Mouse (Mus musculus) myocyte (in vitro differentiated cells): Measurements from ENCODE around the gene Cdhr3. TPM values are rescaled to one million over a fixed set of nuclear protein-coding genes. Genes with fewer than 3 reads are reported as not detected.

Source experiments
- H3K27me3 ChIP-seq: one replicate; pipeline ENCODE4 v1.6.1; 2011; ENCODE audit not compliant: control insufficient read depth, insufficient read depth, insufficient read length
- H3K36me3 ChIP-seq: one replicate; pipeline ENCODE4 v1.6.1; 2011; ENCODE audit not compliant: control insufficient read depth, insufficient read depth
- H3K4me2 ChIP-seq: one replicate; pipeline ENCODE4 v1.6.1; 2011; ENCODE audit warnings: low read depth, control low read depth
- H3K4me3 ChIP-seq: one replicate; pipeline ENCODE4 v1.5.1; 2011; ENCODE audit warnings: mild to moderate bottlenecking, control low read depth, moderate library complexity
- H3K79me2 ChIP-seq: one replicate; pipeline ENCODE4 v1.6.1; 2011; ENCODE audit not compliant: control insufficient read depth, insufficient read depth
- H3ac ChIP-seq: one replicate; pipeline ENCODE4 v1.6.1; 2011; ENCODE audit not compliant: control insufficient read depth, insufficient read length
- CEBPB ChIP-seq: IDR thresholded peaks from 2 replicates; pipeline ENCODE4 v1.6.1; 2011; ENCODE audit warnings: mild to moderate bottlenecking, moderate library complexity; ENCODE audit not compliant: poor library complexity, insufficient read depth, severe bottlenecking
- E2F4 ChIP-seq: IDR thresholded peaks from one replicate; pipeline ENCODE4 v1.6.1; 2011; ENCODE audit warnings: mild to moderate bottlenecking, control low read depth, moderate library complexity; ENCODE audit not compliant: insufficient read depth
- MAX ChIP-seq: IDR thresholded peaks from one replicate; pipeline ENCODE4 v1.6.1; 2011; ENCODE audit warnings: low read depth, mild to moderate bottlenecking, control low read depth
- MYOD1 ChIP-seq, 3 experiments: IDR thresholded peaks; one replicate each; pipeline ENCODE4 v1.6.1; 2011; ENCODE audit warnings: control low read depth in 2 of 3, low read depth in 2 of 3, mild to moderate bottlenecking in 2 of 3, moderate library complexity in 1 of 3; ENCODE audit not compliant: insufficient read length in 2 of 3, control insufficient read depth in 1 of 3
- MYOG ChIP-seq, 3 experiments: IDR thresholded peaks; one replicate each; pipeline ENCODE4 v1.6.1; 2011; ENCODE audit warnings: control low read depth in 2 of 3, low read depth in 2 of 3, mild to moderate bottlenecking in 2 of 3; ENCODE audit not compliant: insufficient read length in 2 of 3, control insufficient read depth in 1 of 3, insufficient read depth in 1 of 3
- POLR2A ChIP-seq: IDR thresholded peaks from one replicate; pipeline ENCODE4 v1.6.1; 2011; ENCODE audit warnings: low read depth, mild to moderate bottlenecking, control low read depth, moderate library complexity; ENCODE audit not compliant: insufficient read length
- POLR2AphosphoS2 ChIP-seq: IDR thresholded peaks from one replicate; pipeline ENCODE4 v1.6.1; 2011; ENCODE audit warnings: low read depth, control low read depth; ENCODE audit not compliant: insufficient read length
- REST ChIP-seq: IDR thresholded peaks from one replicate; pipeline ENCODE4 v1.6.1; 2011; ENCODE audit warnings: mild to moderate bottlenecking, control low read depth, moderate library complexity; ENCODE audit not compliant: insufficient read depth, insufficient read length
- SRF ChIP-seq: IDR thresholded peaks from one replicate; pipeline ENCODE4 v1.6.1; 2011; ENCODE audit warnings: low read depth; ENCODE audit not compliant: control insufficient read depth, insufficient read length
- TCF12 ChIP-seq: IDR thresholded peaks from one replicate; pipeline ENCODE4 v1.6.1; 2011; ENCODE audit warnings: mild to moderate bottlenecking, control low read depth; ENCODE audit not compliant: poor library complexity, insufficient read depth, severe bottlenecking
- TCF3 ChIP-seq: IDR thresholded peaks from one replicate; pipeline ENCODE4 v1.6.1; 2011; ENCODE audit warnings: low read depth, control low read depth; ENCODE audit not compliant: insufficient read length
- USF1 ChIP-seq: IDR thresholded peaks from one replicate; pipeline ENCODE4 v1.6.1; 2011; ENCODE audit warnings: low read depth, mild to moderate bottlenecking, control low read depth, moderate library complexity
- polyA plus RNA-seq: library from polyadenylated mRNA; unstranded; fragments of >200 nt; fragmentation: generic; extraction: Trizol; gene quantifications from one replicate; pipeline ENCODE4 v1.2.1, GENCODE M21; 2012; ENCODE audit warnings: missing spikeins

Gene Cdhr3
- polyA plus RNA-seq, 1 experiment = 0.04 TPM

DNA sequence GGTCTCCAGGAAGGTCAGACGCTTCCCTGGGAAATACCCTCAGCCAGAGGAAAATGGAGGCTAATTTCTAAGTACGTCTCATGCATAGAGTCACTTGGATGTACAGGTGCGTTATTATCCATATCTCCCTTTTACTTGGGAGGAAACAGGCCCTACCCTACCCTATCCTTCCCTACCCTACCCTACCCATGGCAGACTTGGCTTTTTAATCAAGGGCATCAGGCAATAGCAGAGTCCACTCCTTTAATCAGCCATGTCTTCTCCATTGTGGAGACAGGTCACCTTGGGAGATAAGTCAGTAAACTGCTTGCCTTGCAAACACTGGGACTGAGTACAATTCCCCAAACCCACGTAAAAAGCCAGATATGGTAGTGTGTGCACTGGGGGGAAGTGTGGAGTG is 70.9 kb downstream of the Cdhr3 start:
- Histone ChIP-seq H3K36me3 (no peaks in the 10 kb centered on the region), H3K27me3 (no peaks in the 10 kb centered on the region), H3K79me2 (no peaks in the 10 kb centered on the region), H3K4me2 (no peak overlapping the region), H3K4me3 (no peak overlapping the region), H3ac (no peak overlapping the region)
- no peak for TF ChIP-seq MAX
- no peak for TF ChIP-seq POLR2A
- no peak for TF ChIP-seq REST

DNA sequence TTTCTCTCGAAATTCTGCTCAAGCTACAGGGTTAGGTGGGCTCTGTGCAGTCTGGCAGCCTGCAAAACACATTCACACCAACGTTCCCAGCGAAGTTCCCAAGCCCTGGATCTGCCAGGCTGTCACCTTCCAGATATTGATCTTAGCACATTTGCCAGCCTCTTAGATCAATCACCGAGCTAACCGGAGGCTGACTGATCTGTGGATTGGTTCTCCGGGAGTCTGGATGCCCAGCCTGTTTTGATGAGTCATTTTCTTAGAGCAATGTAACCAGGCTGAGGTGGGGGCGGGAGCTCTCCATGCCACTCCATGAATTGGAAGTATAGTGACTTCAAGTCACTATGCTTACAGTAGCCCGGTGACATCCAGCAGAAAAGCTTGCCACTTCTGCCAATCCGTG is 71.5 kb downstream of the Cdhr3 start:
- no peaks in the 10 kb centered on the region for H3K27me3 ChIP-seq
- H3ac ChIP-seq = no peak overlapping the region
- no peak overlapping the region for H3K4me3 ChIP-seq
- no peak overlapping the region for H3K4me2 ChIP-seq
- H3K79me2 ChIP-seq = no peaks in the 10 kb centered on the region
- no peak for TF ChIP-seq MYOG (IDR thresholded peaks at IDR 0.05; ENCODE audit: control insufficient read depth in 1 of 3, insufficient read depth in 1 of 3, insufficient read length in 2 of 3, low read depth in 2 of 3)
- no peak for TF ChIP-seq TCF3
- H3K36me3 ChIP-seq = no peaks in the 10 kb centered on the region

DNA sequence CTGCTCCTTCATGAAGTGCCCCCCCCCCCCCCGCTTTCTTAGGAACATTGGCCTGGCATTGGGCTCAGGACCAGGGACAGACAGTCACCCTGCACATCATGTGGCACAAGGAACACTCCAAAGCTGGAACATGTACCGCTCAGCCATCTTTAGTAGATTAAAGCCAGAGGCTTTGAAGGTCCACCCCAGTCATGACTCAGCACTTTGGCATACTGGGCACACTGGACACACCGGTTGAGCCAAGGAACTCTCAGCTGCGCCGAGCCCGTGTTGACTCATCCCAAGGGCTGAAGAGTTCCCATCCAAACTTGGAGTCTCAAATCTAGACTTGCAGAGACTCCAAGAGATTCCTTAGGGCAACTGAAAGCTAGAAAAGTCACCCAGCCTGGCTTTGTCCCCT is 72.7 kb downstream of the Cdhr3 start:
- TF ChIP-seq MAX = no peak
- TF ChIP-seq MYOG (IDR thresholded peaks at IDR 0.05; ENCODE audit: control insufficient read depth in 1 of 3, insufficient read depth in 1 of 3, insufficient read length in 2 of 3, low read depth in 2 of 3) = peak in 1 of 3 experiments; percentile 66
- TF ChIP-seq MYOD1 (IDR thresholded peaks at IDR 0.05; ENCODE audit: control insufficient read depth in 1 of 3, insufficient read length in 2 of 3, low read depth in 2 of 3) = peak in 1 of 3 experiments; percentile 2
- no peak for TF ChIP-seq SRF
- H3K36me3 ChIP-seq = no peaks in the 10 kb centered on the region
- no peaks in the 10 kb centered on the region for H3K79me2 ChIP-seq
- H3ac ChIP-seq = no peak overlapping the region
- no peak overlapping the region for H3K4me3 ChIP-seq
- H3K4me2 ChIP-seq = peak overlapping the region; percentile 60
- H3K27me3 ChIP-seq = no peaks in the 10 kb centered on the region

DNA sequence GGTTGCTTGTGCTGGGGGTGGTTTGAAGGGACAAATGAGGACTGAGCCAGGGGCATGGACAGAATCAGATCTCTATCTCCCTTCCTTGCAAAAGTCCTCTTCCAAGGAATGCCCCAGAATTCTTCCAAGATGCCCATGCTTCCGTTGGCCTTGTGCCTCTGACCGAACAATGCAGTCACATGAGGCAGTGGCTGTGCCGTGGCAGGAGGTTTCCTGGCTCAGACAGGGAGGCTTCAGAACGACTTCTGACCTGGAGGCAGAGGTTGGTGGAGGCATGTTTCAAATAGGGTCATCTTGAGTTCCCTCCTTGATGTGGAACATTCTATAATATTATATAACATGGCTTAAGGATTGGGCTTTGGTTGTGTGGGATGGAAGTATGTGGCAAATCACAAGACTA is 74.1 kb downstream of the Cdhr3 start:
- Histone ChIP-seq H3K4me3 (no peak overlapping the region), H3K4me2 (no peak overlapping the region), H3K36me3 (no peaks in the 10 kb centered on the region), H3K27me3 (peaks cover 3% of the 10 kb centered on the region), H3K79me2 (no peaks in the 10 kb centered on the region), H3ac (no peak overlapping the region)
- no peak for TF ChIP-seq MAX
- no peak for TF ChIP-seq E2F4
- no peak for TF ChIP-seq TCF3
- TF ChIP-seq POLR2AphosphoS2 = no peak
- TF ChIP-seq REST = no peak
- TF ChIP-seq MYOD1 (IDR thresholded peaks at IDR 0.05; ENCODE audit: control insufficient read depth in 1 of 3, insufficient read length in 2 of 3, low read depth in 2 of 3) = no peak
- no peak for TF ChIP-seq USF1
- no peak for TF ChIP-seq MYOG (IDR thresholded peaks at IDR 0.05; ENCODE audit: control insufficient read depth in 1 of 3, insufficient read depth in 1 of 3, insufficient read length in 2 of 3, low read depth in 2 of 3)
- TF ChIP-seq SRF = no peak
- no peak for TF ChIP-seq TCF12
- TF ChIP-seq CEBPB = no peak
- no peak for TF ChIP-seq POLR2A

DNA sequence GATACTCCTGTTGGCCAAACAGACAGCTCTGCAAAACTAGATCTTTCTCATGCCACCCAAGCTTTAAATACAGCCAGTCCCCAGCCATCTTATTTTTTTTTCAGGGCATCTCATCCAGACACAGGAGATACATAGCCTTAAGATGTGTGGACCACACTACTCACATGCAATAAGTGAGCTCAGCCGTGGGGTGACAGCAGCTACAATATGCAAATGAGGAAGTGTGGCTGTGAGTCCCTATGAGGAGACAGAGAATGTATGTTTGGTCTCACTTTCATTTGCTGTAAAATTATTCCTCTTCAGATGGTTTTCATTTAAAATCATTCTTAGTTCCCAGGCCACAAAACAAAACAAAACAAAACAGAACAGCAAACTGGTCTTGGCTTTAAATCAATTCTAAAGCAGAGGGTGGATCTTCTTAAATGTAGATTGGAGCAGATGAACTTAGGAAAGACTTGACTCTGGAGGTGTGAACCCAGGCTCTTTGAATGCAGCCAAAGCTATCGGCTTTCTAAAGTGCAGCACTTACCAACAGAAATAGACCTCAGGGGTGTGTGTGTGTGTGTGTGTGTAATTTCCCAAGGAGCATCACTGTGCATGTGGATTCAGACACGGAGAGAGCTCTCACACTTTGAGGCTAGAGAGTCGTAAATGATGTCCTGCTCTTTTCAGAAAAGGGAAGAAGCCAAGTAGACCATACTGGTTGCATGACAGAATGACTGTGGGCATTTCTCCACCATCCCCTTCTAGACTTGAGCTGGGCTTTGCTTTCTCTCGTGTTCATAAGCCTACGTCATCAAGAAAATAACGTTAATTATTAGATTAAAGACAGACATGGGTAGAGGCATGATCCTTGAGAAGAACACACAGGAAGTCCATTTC is 75.6 kb downstream of the Cdhr3 start:
- H3K4me2 ChIP-seq = no peak overlapping the region
- H3K4me3 ChIP-seq = no peak overlapping the region
- H3ac ChIP-seq = no peak overlapping the region
- no peaks in the 10 kb centered on the region for H3K36me3 ChIP-seq
- no peak for TF ChIP-seq CEBPB
- TF ChIP-seq MYOG (IDR thresholded peaks at IDR 0.05; ENCODE audit: control insufficient read depth in 1 of 3, insufficient read depth in 1 of 3, insufficient read length in 2 of 3, low read depth in 2 of 3) = no peak
- H3K79me2 ChIP-seq = no peaks in the 10 kb centered on the region
- H3K27me3 ChIP-seq = peaks cover 3% of the 10 kb centered on the region

DNA sequence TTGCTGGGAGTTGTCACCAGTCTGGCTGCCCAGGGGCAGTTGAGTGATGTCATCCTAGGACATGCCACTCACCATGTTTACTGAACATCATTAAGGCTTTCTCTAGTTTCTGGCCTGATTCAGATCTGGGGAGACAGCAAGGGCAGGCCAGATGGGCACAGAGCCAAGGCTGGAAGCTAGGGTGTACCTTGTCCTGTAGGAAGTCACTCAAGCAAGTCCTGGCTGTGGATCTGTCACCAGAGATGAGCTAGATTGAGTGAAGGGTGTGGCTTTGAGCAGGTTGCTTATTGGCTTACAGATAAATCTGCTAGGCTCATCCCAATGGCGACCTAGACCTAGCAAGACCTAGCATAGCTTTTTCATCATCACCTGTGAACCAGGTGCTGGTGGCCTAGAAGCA is 77.6 kb downstream of the Cdhr3 start:
- Histone ChIP-seq H3K79me2 (no peaks in the 10 kb centered on the region), H3K36me3 (no peaks in the 10 kb centered on the region), H3ac (no peak overlapping the region), H3K27me3 (peaks cover 3% of the 10 kb centered on the region), H3K4me2 (no peak overlapping the region), H3K4me3 (no peak overlapping the region)
- TF ChIP-seq POLR2A (no peak), E2F4 (no peak), MYOD1 (IDR thresholded peaks at IDR 0.05; ENCODE audit: control insufficient read depth in 1 of 3, insufficient read length in 2 of 3, low read depth in 2 of 3) (no peak), MAX (no peak), TCF3 (no peak), USF1 (no peak), MYOG (IDR thresholded peaks at IDR 0.05; ENCODE audit: control insufficient read depth in 1 of 3, insufficient read depth in 1 of 3, insufficient read length in 2 of 3, low read depth in 2 of 3) (no peak), POLR2AphosphoS2 (no peak), TCF12 (no peak), CEBPB (no peak), SRF (no peak), REST (no peak)
